Mouse (Mus musculus) midbrain, embryonic 14.5 days (tissue): Measurements from ENCODE around the gene Marcks. TPM values are rescaled to one million over a fixed set of nuclear protein-coding genes. Genes with fewer than 3 reads are reported as not detected.
"Not testable (repeated sequence)": the region's sequence is repeated elsewhere in the genome, so short reads cannot be mapped to it uniquely, and the experiment has no call there.

ENCODE experiments used
- ATAC-seq: fragments of 200-750 bp; cut with Nextera tagmentation; 2 replicates; pipeline ENCODE4 v1.8.0; 2017; ENCODE audit warnings: moderate number of reproducible peaks, moderate library complexity; ENCODE audit not compliant: low FRiP score, low TSS enrichment
- DNase-seq: peaks from one replicate; pipeline ENCODE4 v3.0.0-alpha.2; 2015
- H3K27ac ChIP-seq: fragments of 300-500 bp; sonication (generic); replicated peaks from 2 replicates; pipeline ENCODE4 v1.5.1; 2014; ENCODE audit warnings: mild to moderate bottlenecking, low read depth, low read length, moderate library complexity
- H3K27me3 ChIP-seq: fragments of 300-500 bp; sonication (generic); 2 replicates; pipeline ENCODE4 v1.6.1; 2014; ENCODE audit warnings: low read length, control low read depth, mixed read lengths; ENCODE audit not compliant: control insufficient read depth, insufficient read depth
- H3K36me3 ChIP-seq: fragments of 300-500 bp; sonication (generic); 2 replicates; pipeline ENCODE4 v1.6.1; 2014; ENCODE audit warnings: low read length, control low read depth; ENCODE audit not compliant: control insufficient read depth, insufficient read depth
- H3K4me1 ChIP-seq: fragments of 300-500 bp; sonication (generic); 2 replicates; pipeline ENCODE4 v1.6.1; 2014; ENCODE audit warnings: mild to moderate bottlenecking, antibody characterized with exemption, low read length, control low read depth; ENCODE audit not compliant: control insufficient read depth, insufficient read depth
- H3K4me2 ChIP-seq: fragments of 300-500 bp; sonication (generic); 2 replicates; pipeline ENCODE4 v1.6.1; 2014; ENCODE audit warnings: mild to moderate bottlenecking, low read length, moderate library complexity
- H3K4me3 ChIP-seq: fragments of 300-500 bp; sonication (generic); replicated peaks from 2 replicates; pipeline ENCODE4 v1.5.1; 2014; ENCODE audit warnings: low read depth, low read length
- H3K9ac ChIP-seq: fragments of 300-500 bp; sonication (generic); replicated peaks from 2 replicates; pipeline ENCODE4 v1.6.1; 2014; ENCODE audit warnings: mild to moderate bottlenecking, low read length, moderate library complexity
- H3K9me3 ChIP-seq: fragments of 300-500 bp; sonication (generic); 2 replicates; pipeline ENCODE4 v1.6.1; 2016; ENCODE audit warnings: low read length, control low read depth, mixed read lengths; ENCODE audit not compliant: control insufficient read depth
- WGBS: fragments of 180-500 bp; shearing (Covaris S2); extraction: QIAGEN DNeasy Blood & Tissue Kit; methylation state at CpG from one replicate; pipeline ENCODE4 v1.1.7; 2014; 5-methylcytosine and 5-hydroxymethylcytosine counted together
- polyA plus RNA-seq: library from polyadenylated mRNA; unstranded; fragments of >200 nt; fragmentation: Nextera tagmentation; extraction: Ambion mirVana; gene quantifications from 2 replicates; pipeline ENCODE4 v1.2.1, GENCODE M21; 2014

The Marcks gene
- polyA plus RNA-seq, 1 experiment from 2014 or later, result 403 TPM

GRCm38 (mm10) chr10:37096529-37096928, 42.2 kb downstream of the Marcks start:
- H3K9me3 ChIP-seq, result peaks cover 8% of the 10 kb centered on the region; the same call in 1 of the 2 replicates
- 82% methylated on average over 3 of the region's 3 CpGs for WGBS

GRCm38 (mm10) chr10:37095803-37096202, 42.9 kb downstream of the Marcks start:
- WGBS, result 88% methylated on average over 6 of the region's 6 CpGs
- ATAC-seq, result no peak
- Histone ChIP-seq H3K27me3 (no peaks in the 10 kb centered on the region), H3K27ac (no peak overlapping the region), H3K36me3 (no peaks in the 10 kb centered on the region), H3K4me1 (no peaks in the 10 kb centered on the region), H3K9me3 (peaks cover 8% of the 10 kb centered on the region; the same call in 1 of the 2 replicates), H3K4me3 (no peak overlapping the region), H3K9ac (no peak overlapping the region), H3K4me2 (no peak overlapping the region)
- no peak for DNase-seq

More at GRCm38 (mm10) chr10:37096529-37096928, 42.2 kb downstream of the Marcks start:
- H3K4me2 ChIP-seq, result no peak overlapping the region
- DNase-seq (no peak), ATAC-seq (no peak)
- H3K4me1 ChIP-seq, result no peaks in the 10 kb centered on the region
- H3K36me3 ChIP-seq, result no peaks in the 10 kb centered on the region
- H3K9ac ChIP-seq, result no peak overlapping the region
- no peaks in the 10 kb centered on the region for H3K27me3 ChIP-seq
- H3K4me3 ChIP-seq, result no peak overlapping the region
- no peak overlapping the region for H3K27ac ChIP-seq

DNA sequence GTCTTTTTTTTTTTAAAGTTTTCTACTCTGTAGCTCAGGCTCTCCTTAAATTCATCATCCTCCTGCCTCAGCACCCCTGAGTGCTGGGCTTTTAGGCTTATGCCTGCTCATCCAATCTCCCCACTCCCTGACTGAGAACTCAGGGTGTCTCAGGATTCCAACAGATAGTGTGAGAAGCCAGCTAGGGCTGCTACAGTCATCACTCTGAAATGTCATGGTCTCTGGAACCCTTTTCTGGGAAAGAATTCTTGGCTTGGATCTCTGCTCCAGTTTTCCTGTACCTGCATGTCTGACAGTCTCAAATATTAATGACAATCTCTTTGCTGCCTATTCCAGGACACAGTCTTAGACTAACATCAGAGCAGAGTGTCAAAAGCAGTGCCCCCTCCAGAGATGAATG, 45.4 kb downstream of the Marcks start:
- H3K4me2 ChIP-seq, result no peak overlapping the region
- no peaks in the 10 kb centered on the region for H3K36me3 ChIP-seq
- DNase-seq, result no peak
- no peak overlapping the region for H3K4me3 ChIP-seq
- ATAC-seq, result no peak
- H3K27me3 ChIP-seq, result no peaks in the 10 kb centered on the region
- no peaks in the 10 kb centered on the region for H3K9me3 ChIP-seq
- H3K9ac ChIP-seq, result no peak overlapping the region
- no peak overlapping the region for H3K27ac ChIP-seq
- H3K4me1 ChIP-seq, result no peaks in the 10 kb centered on the region

GRCm38 (mm10) chr10:37090411-37090810, 48.3 kb downstream of the Marcks start:
- no peak overlapping the region for H3K4me2 ChIP-seq
- no peak overlapping the region for H3K27ac ChIP-seq
- no peaks in the 10 kb centered on the region for H3K36me3 ChIP-seq
- H3K9ac ChIP-seq, result no peak overlapping the region
- 83% methylated on average over 3 of the region's 3 CpGs for WGBS
- no peak overlapping the region for H3K4me3 ChIP-seq
- no peaks in the 10 kb centered on the region for H3K9me3 ChIP-seq
- H3K27me3 ChIP-seq, result no peaks in the 10 kb centered on the region
- no peaks in the 10 kb centered on the region for H3K4me1 ChIP-seq
- DNase-seq (no peak), ATAC-seq (no peak)

DNA sequence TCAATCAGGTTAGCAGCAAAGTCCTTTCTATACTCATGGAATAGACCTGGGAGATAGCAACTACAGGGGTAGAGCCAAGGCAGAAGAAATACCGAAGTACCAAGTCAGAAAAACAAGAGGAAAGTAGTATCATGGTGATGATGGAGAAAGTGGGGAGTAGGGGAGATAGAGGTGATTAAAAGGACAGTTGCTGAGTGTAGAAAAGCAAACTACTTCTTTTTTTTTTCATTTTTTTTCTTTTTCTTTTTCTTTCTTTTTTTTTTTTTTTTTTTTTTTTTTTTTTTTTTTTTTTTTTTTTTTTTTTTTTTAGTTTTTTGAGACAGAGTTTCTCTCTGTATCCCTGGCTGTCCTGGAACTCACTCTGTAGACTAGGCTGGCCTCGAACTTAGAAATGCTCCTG, 54.6 kb downstream of the Marcks start:
- H3K4me1 ChIP-seq, ATAC-seq, H3K4me2 ChIP-seq, H3K27ac ChIP-seq, DNase-seq, H3K9ac ChIP-seq, H3K9me3 ChIP-seq, H3K4me3 ChIP-seq, H3K36me3 ChIP-seq, H3K27me3 ChIP-seq: not testable (repeated sequence)
- WGBS, result 86% methylated on average over 2 of the region's 2 CpGs

Other genes starting within 250 kb of the Marcks start
- gene Hdac2, start 164.4 kb downstream of the Marcks start, polyA plus RNA-seq, result 381 and 459 TPM in 2 replicates